Mouse (Mus musculus) midbrain, embryonic 12.5 days (tissue): ENCODE data around the gene 4930432K21Rik. TPM values are rescaled to one million over a fixed set of nuclear protein-coding genes. Genes with fewer than 3 reads are reported as not detected.

Experiments
- ATAC-seq: fragments of 200-750 bp; cut with Nextera tagmentation; 2 replicates; pipeline ENCODE4 v1.8.0; 2017; ENCODE audit warnings: low read depth, moderate TSS enrichment, moderate library complexity; ENCODE audit not compliant: low FRiP score
- H3K27ac ChIP-seq: fragments of 300-500 bp; sonication (generic); replicated peaks from 2 replicates; pipeline ENCODE4 v1.5.1; 2016; ENCODE audit warnings: mild to moderate bottlenecking
- H3K27me3 ChIP-seq: fragments of 300-500 bp; sonication (generic); 2 replicates; pipeline ENCODE4 v1.6.1; 2016; ENCODE audit warnings: mild to moderate bottlenecking
- H3K36me3 ChIP-seq: fragments of 300-500 bp; sonication (generic); 2 replicates; pipeline ENCODE4 v1.6.1; 2016
- H3K4me1 ChIP-seq: fragments of 300-500 bp; sonication (generic); 2 replicates; pipeline ENCODE4 v1.6.1; 2016
- H3K4me2 ChIP-seq: fragments of 300-500 bp; sonication (generic); replicated peaks from 2 replicates; pipeline ENCODE4 v1.6.1; 2016; ENCODE audit warnings: mild to moderate bottlenecking, moderate library complexity
- H3K4me3 ChIP-seq: fragments of 300-500 bp; sonication (generic); 2 replicates; pipeline ENCODE4 v1.5.1; 2016; ENCODE audit warnings: mild to moderate bottlenecking
- H3K9ac ChIP-seq: fragments of 300-500 bp; sonication (generic); replicated peaks from 2 replicates; pipeline ENCODE4 v1.6.1; 2016; ENCODE audit warnings: mild to moderate bottlenecking, moderate library complexity
- H3K9me3 ChIP-seq: fragments of 300-500 bp; sonication (generic); 2 replicates; pipeline ENCODE4 v1.6.1; 2016; ENCODE audit warnings: mild to moderate bottlenecking
- WGBS: fragments of 180-500 bp; shearing (Covaris S2); methylation state at CpG from one replicate; pipeline ENCODE4 v1.1.7; 2016; 5-methylcytosine and 5-hydroxymethylcytosine counted together
- polyA plus RNA-seq: library from polyadenylated mRNA; unstranded; fragments of >200 nt; fragmentation: Nextera tagmentation; extraction: Ambion mirVana; gene quantifications from 2 replicates; pipeline ENCODE4 v1.2.1, GENCODE M21; 2016

Gene 4930432K21Rik
- polyA plus RNA-seq, 1 experiment from 2014 or later, result 2.4 TPM

GRCm38 (mm10) chr8:84125656-84126055, 22.2 kb upstream of the 4930432K21Rik start, which contains the start of gene Podnl1:
Gene Podnl1, plus strand, starts transcription at chr8:84125989.
- no peak for ATAC-seq
- Histone ChIP-seq H3K9ac (no peak within 1 kb of the TSS), H3K27ac (no peak within 1 kb of the TSS), H3K9me3 (no peaks in the 10 kb centered on the region), H3K4me1 (peaks cover 2% of the 10 kb centered on the region; the same call in 1 of the 2 replicates), H3K27me3 (0 out of 2 replicates have a peak, but pooled peaks cover 7% of the 10 kb centered on the region), H3K4me3 (no peak within 1 kb of the TSS), H3K4me2 (no peak within 1 kb of the TSS), H3K36me3 (no peaks in the 10 kb centered on the region)
- WGBS, result 63% methylated on average over 7 of the region's 9 CpGs

- WGBS, result 79% methylated on average over 2 of the region's 2 CpGs
Observed at GRCm38 (mm10) chr8:84126742-84127141, 21.1 kb upstream of the 4930432K21Rik start.

GRCm38 (mm10) chr8:84127202-84127901, 20.5 kb upstream of the 4930432K21Rik start:
- no peak overlapping the region for H3K9ac ChIP-seq
- ATAC-seq, result no peak
- no peaks in the 10 kb centered on the region for H3K9me3 ChIP-seq
- H3K4me3 ChIP-seq, result no peak overlapping the region
- peaks cover 8% of the 10 kb centered on the region for H3K36me3 ChIP-seq
- WGBS, result 77% methylated on average over 17 of the region's 17 CpGs
- H3K27ac ChIP-seq, result no peak overlapping the region
- no peak overlapping the region for H3K4me2 ChIP-seq
- H3K27me3 ChIP-seq, result 0 out of 2 replicates have a peak, but pooled peaks cover 15% of the 10 kb centered on the region
- H3K4me1 ChIP-seq, result peaks cover 4% of the 10 kb centered on the region; the same call in 1 of the 2 replicates

More at GRCm38 (mm10) chr8:84126742-84127141, 21.1 kb upstream of the 4930432K21Rik start:
- no peak overlapping the region for H3K4me3 ChIP-seq
- 0 out of 2 replicates have a peak, but pooled peaks cover 15% of the 10 kb centered on the region for H3K27me3 ChIP-seq
- ATAC-seq, result no peak
- no peak overlapping the region for H3K9ac ChIP-seq
- H3K9me3 ChIP-seq, result no peaks in the 10 kb centered on the region
- H3K27ac ChIP-seq, result no peak overlapping the region
- H3K36me3 ChIP-seq, result peaks cover 2% of the 10 kb centered on the region; the same call in 1 of the 2 replicates
- peaks cover 4% of the 10 kb centered on the region; the same call in 1 of the 2 replicates for H3K4me1 ChIP-seq
- no peak overlapping the region for H3K4me2 ChIP-seq

GRCm38 (mm10) chr8:84128277-84128676, 19.5 kb upstream of the 4930432K21Rik start:
- Histone ChIP-seq H3K27me3 (peaks cover 15% of the 10 kb centered on the region; the same call in 1 of the 2 replicates), H3K9ac (no peak overlapping the region), H3K4me2 (no peak overlapping the region), H3K4me3 (no peak overlapping the region), H3K4me1 (peaks cover 4% of the 10 kb centered on the region; the same call in 1 of the 2 replicates), H3K36me3 (peaks cover 17% of the 10 kb centered on the region), H3K27ac (no peak overlapping the region), H3K9me3 (no peaks in the 10 kb centered on the region)
- 83% methylated on average over 8 of the region's 8 CpGs for WGBS
- no peak for ATAC-seq

- Histone ChIP-seq H3K36me3 (peaks cover 43% of the 10 kb centered on the region), H3K9me3 (no peaks in the 10 kb centered on the region), H3K27ac (0 out of 2 replicates have a peak overlapping the region, but pooled peaks have one; percentile 1), H3K4me2 (no peak overlapping the region), H3K9ac (no peak overlapping the region), H3K27me3 (peaks cover 15% of the 10 kb centered on the region; the same call in 1 of the 2 replicates), H3K4me1 (peaks cover 4% of the 10 kb centered on the region; the same call in 1 of the 2 replicates), H3K4me3 (no peak overlapping the region)
- ATAC-seq, result no peak
- 52% methylated on average over 30 of the region's 30 CpGs for WGBS
Observed at GRCm38 (mm10) chr8:84130806-84131205, 17.0 kb upstream of the 4930432K21Rik start.

- H3K27ac ChIP-seq, result no peak overlapping the region
- no peak overlapping the region for H3K4me2 ChIP-seq
- no peak overlapping the region for H3K9ac ChIP-seq
- H3K4me1 ChIP-seq, result peaks cover 4% of the 10 kb centered on the region; the same call in 1 of the 2 replicates
- H3K27me3 ChIP-seq, result peaks cover 15% of the 10 kb centered on the region; the same call in 1 of the 2 replicates
- no peak for ATAC-seq
- 89% methylated on average over 8 of the region's 8 CpGs for WGBS
- H3K4me3 ChIP-seq, result no peak overlapping the region
- peaks cover 57% of the 10 kb centered on the region for H3K36me3 ChIP-seq
- no peaks in the 10 kb centered on the region for H3K9me3 ChIP-seq
Observed at GRCm38 (mm10) chr8:84132225-84132624, 15.6 kb upstream of the 4930432K21Rik start.

GRCm38 (mm10) chr8:84137848-84138247, 10.0 kb upstream of the 4930432K21Rik start:
- H3K9ac ChIP-seq, result no peak overlapping the region
- H3K4me3 ChIP-seq, result no peak overlapping the region
- 89% methylated on average over 3 of the region's 3 CpGs for WGBS
- H3K27me3 ChIP-seq, result no peaks in the 10 kb centered on the region; the same call in 1 of the 2 replicates
- no peaks in the 10 kb centered on the region for H3K4me1 ChIP-seq
- peaks cover 99% of the 10 kb centered on the region for H3K36me3 ChIP-seq
- ATAC-seq, result no peak
- no peak overlapping the region for H3K4me2 ChIP-seq
- H3K9me3 ChIP-seq, result no peaks in the 10 kb centered on the region
- H3K27ac ChIP-seq, result no peak overlapping the region

- Histone ChIP-seq H3K4me2 (no peak overlapping the region), H3K4me1 (no peaks in the 10 kb centered on the region; the same call in 1 of the 2 replicates), H3K4me3 (no peak overlapping the region), H3K27ac (no peak overlapping the region), H3K9ac (no peak overlapping the region), H3K9me3 (no peaks in the 10 kb centered on the region), H3K36me3 (peaks cover 84% of the 10 kb centered on the region), H3K27me3 (no peaks in the 10 kb centered on the region)
- no peak for ATAC-seq
- 91% methylated on average over 4 of the region's 4 CpGs for WGBS
Observed at GRCm38 (mm10) chr8:84140838-84141237, 7.0 kb upstream of the 4930432K21Rik start.

- Histone ChIP-seq H3K27me3 (no peaks in the 10 kb centered on the region), H3K27ac (no peak overlapping the region), H3K9ac (no peak overlapping the region), H3K4me3 (no peak overlapping the region), H3K4me2 (no peak overlapping the region), H3K4me1 (peaks cover 15% of the 10 kb centered on the region), H3K9me3 (no peaks in the 10 kb centered on the region), H3K36me3 (peaks cover 45% of the 10 kb centered on the region)
- WGBS, result 95% methylated on average over 8 of the region's 8 CpGs
- no peak for ATAC-seq
Observed at GRCm38 (mm10) chr8:84144636-84145245, 3.1 kb upstream of the 4930432K21Rik start.

- Histone ChIP-seq H3K4me3 (peak overlapping the region; percentile 62), H3K36me3 (peaks cover 20% of the 10 kb centered on the region), H3K27ac (no peak overlapping the region), H3K9ac (peak overlapping the region; percentile 81), H3K9me3 (no peaks in the 10 kb centered on the region), H3K27me3 (no peaks in the 10 kb centered on the region), H3K4me1 (peaks cover 15% of the 10 kb centered on the region), H3K4me2 (peak overlapping the region; percentile 85)
- peak; percentile 79 for ATAC-seq
- 16% methylated on average over 14 of the region's 14 CpGs for WGBS
Observed at GRCm38 (mm10) chr8:84147324-84147766, 480 bp upstream of the 4930432K21Rik start.

GRCm38 (mm10) chr8:84148531-84148850, 666 bp downstream of the 4930432K21Rik start:
- Histone ChIP-seq H3K9ac (no peak overlapping the region), H3K4me3 (peak overlapping the region; percentile 62; the same call in 1 of the 2 replicates), H3K27ac (no peak overlapping the region), H3K36me3 (peaks cover 9% of the 10 kb centered on the region), H3K4me1 (peaks cover 15% of the 10 kb centered on the region), H3K4me2 (peak overlapping the region; percentile 85), H3K27me3 (no peaks in the 10 kb centered on the region), H3K9me3 (no peaks in the 10 kb centered on the region)
- WGBS, result 96% methylated on average over 5 of the region's 5 CpGs
- ATAC-seq, result no peak

- Histone ChIP-seq H3K4me1 (peaks cover 15% of the 10 kb centered on the region), H3K9me3 (no peaks in the 10 kb centered on the region), H3K27ac (no peak overlapping the region), H3K9ac (no peak overlapping the region), H3K36me3 (peaks cover 2% of the 10 kb centered on the region), H3K4me3 (no peak overlapping the region), H3K4me2 (no peak overlapping the region), H3K27me3 (no peaks in the 10 kb centered on the region)
- no peak for ATAC-seq
- 89% methylated on average over 3 of the region's 3 CpGs for WGBS
Observed at GRCm38 (mm10) chr8:84149181-84149580, 1.4 kb downstream of the 4930432K21Rik start.
